Mouse (Mus musculus): ENCODE measurements around the gene Gm10320. TPM values are rescaled to one million over a fixed set of nuclear protein-coding genes. Genes with fewer than 3 reads are reported as not detected.

Gm10320 gene
- total and polyA plus RNA-seq, 2 experiments from 2014 or later: 1.2 TPM; not detected in 1

- 0 out of 2 replicates have a peak, but pooled peaks cover 3% of the 10 kb centered on the region for H3K9me3 ChIP-seq (ENCODE audit: low read length)
- no peak overlapping the region for H3K27ac ChIP-seq (ENCODE audit: low read depth, low read length)
- no peak overlapping the region for H3K4me3 ChIP-seq (ENCODE audit: low read depth, low read length)
- H3K4me1 ChIP-seq (ENCODE audit: insufficient read depth, low read length): no peaks in the 10 kb centered on the region
- H3K9ac ChIP-seq (replicated peaks; ENCODE audit: low read length, poor library complexity, severe bottlenecking): no peak overlapping the region
- no peak overlapping the region for H3K4me2 ChIP-seq (ENCODE audit: low read depth, low read length, poor library complexity, severe bottlenecking)
- H3K36me3 ChIP-seq (ENCODE audit: insufficient read depth, low read length): no peaks in the 10 kb centered on the region
- WGBS: 88% methylated on average over 12 of the region's 12 CpGs
- ATAC-seq (ENCODE audit: low FRiP score) (no peak), DNase-seq (ENCODE audit: low spot score) (no peak)
- no peaks in the 10 kb centered on the region for H3K27me3 ChIP-seq (ENCODE audit: insufficient read depth, low read length)
- no peak for TF ChIP-seq CTCF (IDR thresholded peaks at IDR 0.05)
Measured at GRCm38 (mm10) chr13:98454224-98454967, 37.4 kb downstream of the Gm10320 start.

GRCm38 (mm10) chr13:98453146-98453545, 38.7 kb downstream of the Gm10320 start:
- TF ChIP-seq CTCF (IDR thresholded peaks at IDR 0.05): no peak
- Histone ChIP-seq H3K9me3 (ENCODE audit: low read length) (0 out of 2 replicates have a peak, but pooled peaks cover 3% of the 10 kb centered on the region), H3K4me2 (ENCODE audit: low read depth, low read length, poor library complexity, severe bottlenecking) (no peak overlapping the region), H3K36me3 (ENCODE audit: insufficient read depth, low read length) (no peaks in the 10 kb centered on the region), H3K4me1 (ENCODE audit: insufficient read depth, low read length) (no peaks in the 10 kb centered on the region), H3K4me3 (ENCODE audit: low read depth, low read length) (no peak overlapping the region), H3K27ac (ENCODE audit: low read depth, low read length) (no peak overlapping the region), H3K9ac (replicated peaks; ENCODE audit: low read length, poor library complexity, severe bottlenecking) (no peak overlapping the region), H3K27me3 (ENCODE audit: insufficient read depth, low read length) (no peaks in the 10 kb centered on the region)
- 91% methylated on average over 4 of the region's 4 CpGs for WGBS
- no peak for ATAC-seq (ENCODE audit: low FRiP score)
- no peak for DNase-seq (ENCODE audit: low spot score)

- H3K36me3 ChIP-seq (ENCODE audit: insufficient read depth, low read length): no peaks in the 10 kb centered on the region
- no peaks in the 10 kb centered on the region for H3K4me1 ChIP-seq (ENCODE audit: insufficient read depth, low read length)
- TF ChIP-seq CTCF (IDR thresholded peaks at IDR 0.05): no peak
- no peak for DNase-seq (ENCODE audit: low spot score)
- H3K9me3 ChIP-seq (ENCODE audit: low read length): 0 out of 2 replicates have a peak, but pooled peaks cover 3% of the 10 kb centered on the region
- H3K9ac ChIP-seq (replicated peaks; ENCODE audit: low read length, poor library complexity, severe bottlenecking): no peak overlapping the region
- no peak overlapping the region for H3K27ac ChIP-seq (ENCODE audit: low read depth, low read length)
- H3K4me2 ChIP-seq (ENCODE audit: low read depth, low read length, poor library complexity, severe bottlenecking): no peak overlapping the region
- no peak overlapping the region for H3K4me3 ChIP-seq (ENCODE audit: low read depth, low read length)
- no peak for ATAC-seq (ENCODE audit: low FRiP score)
- H3K27me3 ChIP-seq (ENCODE audit: insufficient read depth, low read length): no peaks in the 10 kb centered on the region
Measured at GRCm38 (mm10) chr13:98448696-98449095, 43.1 kb downstream of the Gm10320 start.

- no peak for ATAC-seq (ENCODE audit: low FRiP score)
- Histone ChIP-seq H3K27me3 (ENCODE audit: insufficient read depth, low read length) (no peaks in the 10 kb centered on the region), H3K4me1 (ENCODE audit: insufficient read depth, low read length) (no peaks in the 10 kb centered on the region), H3K4me3 (ENCODE audit: low read depth, low read length) (no peak overlapping the region), H3K27ac (ENCODE audit: low read depth, low read length) (no peak overlapping the region), H3K4me2 (ENCODE audit: low read depth, low read length, poor library complexity, severe bottlenecking) (no peak overlapping the region), H3K36me3 (ENCODE audit: insufficient read depth, low read length) (no peaks in the 10 kb centered on the region), H3K9ac (replicated peaks; ENCODE audit: low read length, poor library complexity, severe bottlenecking) (no peak overlapping the region), H3K9me3 (ENCODE audit: low read length) (0 out of 2 replicates have a peak, but pooled peaks cover 3% of the 10 kb centered on the region)
- WGBS: 84% methylated on average over 6 of the region's 6 CpGs
- no peak for TF ChIP-seq CTCF (IDR thresholded peaks at IDR 0.05)
- peak; percentile 33 for DNase-seq (ENCODE audit: low spot score)
Measured at GRCm38 (mm10) chr13:98447741-98448140, 44.1 kb downstream of the Gm10320 start.

DNA sequence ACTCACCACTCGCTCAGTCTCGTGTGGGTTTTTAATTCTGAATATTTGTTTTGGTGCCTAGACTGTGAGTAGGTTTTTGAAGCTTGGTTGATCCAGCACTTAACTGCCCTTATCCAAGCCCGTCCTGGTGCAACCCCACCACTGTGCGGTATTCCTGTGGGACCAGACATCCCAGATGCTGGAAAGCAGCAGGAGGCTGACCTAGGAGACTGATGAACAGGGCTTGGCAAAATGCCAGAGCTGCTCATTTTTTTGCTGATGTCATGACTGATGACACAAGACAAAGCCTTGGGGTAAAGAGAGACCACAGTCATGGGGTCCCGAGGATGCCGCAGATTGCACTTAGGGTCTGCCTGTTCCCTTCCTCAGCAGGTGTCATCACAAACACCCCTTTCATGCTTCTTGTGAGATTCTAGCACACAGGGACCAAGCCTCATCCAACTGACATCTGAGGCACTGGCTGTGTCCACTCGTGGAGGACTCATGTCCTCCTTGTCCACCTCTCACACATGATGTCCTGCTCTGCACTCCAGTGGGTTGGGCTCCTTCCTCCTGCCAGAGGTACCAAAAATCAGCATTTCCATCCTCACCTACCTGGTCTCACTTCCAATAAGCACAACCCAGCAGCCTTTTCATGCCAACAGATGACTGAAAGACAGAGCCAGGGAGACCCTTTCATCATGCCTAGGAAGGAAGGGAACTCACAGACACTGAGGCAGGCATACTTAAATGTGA, 46.2 kb downstream of the Gm10320 start:
- Histone ChIP-seq H3K4me1 (ENCODE audit: insufficient read depth, low read length) (no peaks in the 10 kb centered on the region), H3K4me3 (ENCODE audit: low read depth, low read length) (no peak overlapping the region), H3K27me3 (ENCODE audit: insufficient read depth, low read length) (no peaks in the 10 kb centered on the region), H3K9ac (replicated peaks; ENCODE audit: low read length, poor library complexity, severe bottlenecking) (no peak overlapping the region), H3K4me2 (ENCODE audit: low read depth, low read length, poor library complexity, severe bottlenecking) (no peak overlapping the region), H3K36me3 (ENCODE audit: insufficient read depth, low read length) (no peaks in the 10 kb centered on the region), H3K9me3 (ENCODE audit: low read length) (0 out of 2 replicates have a peak, but pooled peaks cover 3% of the 10 kb centered on the region), H3K27ac (ENCODE audit: low read depth, low read length) (no peak overlapping the region)
- WGBS: 87% methylated on average over 7 of the region's 7 CpGs
- DNase-seq (ENCODE audit: low spot score) (no peak), ATAC-seq (ENCODE audit: low FRiP score) (no peak)
- no peak for TF ChIP-seq CTCF (IDR thresholded peaks at IDR 0.05)

DNA sequence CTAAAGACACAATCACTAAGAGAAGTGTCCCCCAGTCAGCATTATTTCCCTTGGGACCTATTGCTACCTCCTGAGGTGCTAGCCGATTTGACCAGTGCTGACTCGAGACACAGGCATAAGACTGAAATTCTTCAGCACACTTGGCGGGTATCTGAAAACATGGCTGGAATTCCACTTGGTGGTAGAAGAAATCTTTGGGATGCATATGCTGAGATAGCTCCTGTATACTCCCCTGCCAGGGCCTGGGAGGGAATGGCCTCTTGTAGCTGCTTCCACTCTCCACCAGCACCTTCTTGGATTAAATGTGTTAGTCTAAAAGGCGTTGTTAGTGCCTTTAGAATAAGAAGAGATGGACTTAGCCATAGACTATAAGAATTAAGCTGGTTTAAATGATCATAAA, 50.8 kb downstream of the Gm10320 start:
- Histone ChIP-seq H3K27me3 (ENCODE audit: insufficient read depth, low read length) (no peaks in the 10 kb centered on the region), H3K9me3 (ENCODE audit: low read length) (no peaks in the 10 kb centered on the region), H3K9ac (replicated peaks; ENCODE audit: low read length, poor library complexity, severe bottlenecking) (no peak overlapping the region), H3K4me3 (ENCODE audit: low read depth, low read length) (no peak overlapping the region), H3K27ac (ENCODE audit: low read depth, low read length) (no peak overlapping the region), H3K36me3 (ENCODE audit: insufficient read depth, low read length) (no peaks in the 10 kb centered on the region), H3K4me2 (ENCODE audit: low read depth, low read length, poor library complexity, severe bottlenecking) (no peak overlapping the region), H3K4me1 (ENCODE audit: insufficient read depth, low read length) (no peaks in the 10 kb centered on the region)
- no peak for DNase-seq (ENCODE audit: low spot score)
- WGBS: 90% methylated on average over 4 of the region's 4 CpGs
- ATAC-seq (ENCODE audit: low FRiP score): no peak
- no peak for TF ChIP-seq CTCF (IDR thresholded peaks at IDR 0.05)

Data from midbrain, postnatal 0 days (tissue).